Mouse (Mus musculus) embryonic stem cell, embryonic (primary cell): ENCODE data around the gene 4930452B06Rik.
"Not testable (repeated sequence)": the region's sequence is repeated elsewhere in the genome, so short reads cannot be mapped to it uniquely, and the experiment has no call there.

Experiments used
- CTCF ChIA-PET, 4 experiments: fragments of 300-600 bp in 2 of 4; fragments of 350-600 bp in 2 of 4; sonication (Branson Sonifier 250); formaldehyde crosslinking; loops; one replicate each; lab custom pipeline; 2022; ENCODE audit warnings: inconsistent platforms in 2 of 4; lab: Charles Lee
- POLR2A ChIA-PET, 4 experiments: fragments of 300-600 bp in 2 of 4; fragments of 350-600 bp in 2 of 4; sonication (Branson Sonifier 250); formaldehyde crosslinking; loops; one replicate each; lab custom pipeline; 2022; ENCODE audit warnings: antibody characterized with exemption in 4 of 4, inconsistent platforms in 1 of 4; lab: Charles Lee

4930452B06Rik gene

DNA sequence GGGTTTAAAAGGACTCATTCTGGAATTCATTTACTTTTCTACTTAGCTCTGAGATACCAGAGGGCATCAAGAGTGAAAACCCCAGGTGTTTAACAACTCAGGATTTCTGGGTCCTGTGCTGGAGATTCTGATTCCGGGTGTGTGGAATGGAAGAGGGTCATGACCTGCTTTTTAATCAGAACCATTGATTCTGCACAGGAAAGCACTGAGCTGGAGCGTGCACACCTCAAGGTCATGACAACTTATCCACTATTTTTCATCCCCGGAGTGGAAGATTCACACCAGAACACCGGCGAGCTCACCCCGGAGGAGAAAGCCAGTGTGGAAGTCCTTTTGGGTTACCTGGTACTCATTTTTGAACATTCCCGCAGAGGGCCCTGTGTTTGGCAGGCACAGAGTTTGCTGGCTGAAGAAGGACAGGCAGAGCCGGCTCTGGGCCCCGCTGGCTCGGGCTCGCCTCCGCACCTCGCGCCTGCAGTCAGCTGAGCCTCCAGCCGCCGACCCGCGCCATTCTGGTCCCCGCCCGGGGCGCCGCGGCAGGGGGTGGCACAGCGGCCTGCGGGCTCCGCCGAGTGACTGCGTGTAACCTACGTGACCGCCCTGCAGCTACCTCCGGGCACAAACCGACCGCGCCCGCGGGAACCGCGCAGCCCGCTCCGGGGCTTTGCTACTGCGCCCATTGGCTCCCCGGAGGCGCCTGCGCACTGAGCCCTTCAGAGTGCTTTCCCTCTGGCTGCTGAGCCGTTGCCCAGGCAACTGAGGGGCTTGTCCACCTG lies at the start of gene 4930452B06Rik:
4930452B06Rik (minus strand) TSS at position 605 of the 776 bp plus-strand sequence.
- POLR2A ChIA-PET: interaction anchor here (0.6 to 1.7 kb wide), 15 partner anchors 9 to 270 kb away, joined by 3 to 8 read pairs (median 4); no protein-coding TSS in a partner anchor
- CTCF ChIA-PET: no interaction called here

DNA sequence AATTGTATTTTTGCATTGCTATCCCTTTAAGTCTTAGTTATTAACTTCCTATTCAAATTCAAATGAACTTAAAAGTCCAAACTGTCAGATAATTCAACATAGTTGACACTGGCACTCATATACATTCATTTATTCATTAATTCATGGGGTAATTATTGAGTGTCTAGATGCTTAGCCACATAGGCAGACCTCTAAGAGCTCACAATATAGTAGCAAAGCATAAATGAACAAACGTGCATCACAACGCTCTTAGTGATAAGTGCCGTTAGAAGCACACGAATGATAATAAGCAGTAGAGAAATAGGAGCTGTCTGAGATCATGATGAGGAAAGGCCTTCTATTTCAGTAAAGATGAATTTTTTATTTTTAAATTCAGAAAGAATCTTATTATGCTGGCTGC lies 46.6 kb upstream of the 4930452B06Rik start:
- ChIA-PET POLR2A (no interaction called here), CTCF (no interaction called here)

DNA sequence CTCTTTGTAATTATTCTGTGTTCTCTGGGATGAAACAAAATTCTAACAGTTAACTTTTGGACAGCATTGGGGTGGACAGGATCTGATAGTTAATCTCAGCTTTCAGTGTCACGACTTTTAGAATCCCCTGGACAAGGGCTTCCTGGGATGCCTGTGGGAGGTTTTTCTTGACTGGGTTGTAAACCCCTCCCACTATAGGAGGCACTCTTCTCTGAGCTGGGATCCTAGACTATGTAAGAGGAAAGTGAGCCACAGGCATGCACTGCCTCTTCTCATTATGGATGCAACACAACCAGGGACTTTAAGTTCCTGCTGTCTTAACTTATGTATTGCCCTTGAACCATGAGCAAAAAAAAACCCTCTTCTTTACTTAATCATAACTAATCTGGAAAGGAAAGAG lies 23.4 kb upstream of the 4930452B06Rik start:
- CTCF ChIA-PET: no interaction called here
- POLR2A ChIA-PET: no interaction called here

DNA sequence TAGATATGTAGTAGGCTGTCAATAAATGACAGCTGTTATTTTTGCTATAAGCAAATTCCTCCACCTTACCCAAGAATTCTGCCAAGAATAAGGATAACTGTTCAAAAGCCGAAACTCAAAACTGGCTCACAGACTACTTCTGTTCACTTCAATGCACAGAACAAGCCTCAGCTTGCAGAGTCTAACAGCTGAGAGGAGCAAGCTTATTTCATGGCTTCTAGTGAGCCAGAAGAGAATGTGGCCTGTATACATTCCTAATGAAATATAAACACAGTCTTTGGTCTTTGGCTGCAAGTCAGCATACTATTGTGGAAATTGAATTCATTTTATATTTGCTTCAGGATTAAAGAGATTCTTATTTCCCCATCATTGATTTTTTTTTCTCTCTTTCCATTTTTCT lies 22.4 kb upstream of the 4930452B06Rik start:
- CTCF ChIA-PET: no interaction called here

DNA sequence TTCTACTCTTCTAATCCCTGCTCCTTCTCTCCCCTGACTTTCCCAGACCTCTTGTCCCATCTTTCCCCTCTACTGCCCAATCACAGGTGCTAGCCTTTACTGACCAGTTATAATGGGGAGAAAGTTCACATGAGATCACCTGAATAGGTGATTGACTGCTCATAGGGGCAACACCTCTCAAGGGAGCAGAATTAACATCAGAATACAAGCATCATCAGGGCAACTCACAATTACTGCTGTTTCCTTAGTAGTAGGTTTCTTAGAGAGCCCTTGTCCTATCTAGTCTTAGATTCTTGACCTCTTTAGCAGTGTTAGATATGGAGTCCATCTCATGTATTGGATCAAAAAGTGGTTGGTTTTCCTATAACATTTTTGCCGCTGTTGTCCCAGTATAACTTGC lies 20.1 kb upstream of the 4930452B06Rik start:
- ChIA-PET CTCF (interaction anchor here in 1 of 4 experiments (0.6 kb wide), 1 partner anchor 209 kb away, joined by 6 read pairs; no protein-coding TSS in a partner anchor), POLR2A (interaction anchor here in 1 of 4 experiments (0.6 to 0.9 kb wide), 2 partner anchors 23 to 560 kb away, joined by 3 read pairs; no protein-coding TSS in a partner anchor)

More for the DNA sequence above, 22.4 kb upstream of the 4930452B06Rik start:
- POLR2A ChIA-PET: interaction anchor here in 1 of 4 experiments (0.9 kb wide), 1 partner anchor 31 kb away, joined by 5 read pairs; no protein-coding TSS in a partner anchor

DNA sequence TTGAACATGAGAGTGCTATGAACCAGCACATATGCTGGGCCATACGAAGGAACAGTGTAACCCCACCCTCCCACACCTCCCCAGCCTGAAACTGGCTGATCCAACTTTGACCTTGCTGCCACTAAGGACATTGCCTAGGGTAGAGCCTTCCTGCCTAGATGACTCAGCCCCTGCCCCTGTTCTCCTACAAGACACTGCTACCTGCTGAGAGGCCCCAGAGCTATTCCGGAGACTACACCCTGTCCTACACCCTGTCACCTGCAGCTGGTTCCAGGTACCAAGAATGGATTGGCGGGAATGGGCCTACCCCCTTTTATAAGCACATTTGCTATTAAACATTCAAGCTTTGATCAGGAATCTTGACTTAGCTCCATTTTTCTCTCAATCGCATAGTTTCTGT lies 13.9 kb upstream of the 4930452B06Rik start:
- ChIA-PET POLR2A (interaction anchor here in 2 of 4 experiments (1.3 to 1.8 kb wide), 2 partner anchors 11 to 14 kb away, joined by 4 to 8 read pairs; partner anchors contain the start of gene 4930452B06Rik (in 1 of the 2)), CTCF (no interaction called here)

DNA sequence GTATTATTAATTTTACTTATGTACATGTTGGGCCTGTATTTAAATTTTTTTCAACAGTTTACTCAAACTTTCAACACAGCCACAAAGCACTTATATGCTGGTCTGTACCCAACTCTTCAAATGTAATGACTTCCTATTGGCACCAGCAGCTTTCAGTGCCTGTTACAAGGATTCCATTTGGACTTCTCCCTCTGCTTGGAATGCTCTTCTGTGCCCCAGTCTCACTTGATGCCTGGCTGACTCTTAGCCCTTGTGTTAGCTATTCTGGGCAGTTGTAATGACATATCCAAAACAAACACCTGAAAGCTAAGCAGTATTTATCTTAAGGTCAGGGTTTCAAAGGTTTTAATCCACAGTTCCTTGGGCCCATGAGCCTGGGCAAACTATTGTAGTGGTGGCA lies 5.7 kb downstream of the 4930452B06Rik start:
- ChIA-PET CTCF (no interaction called here), POLR2A (interaction anchor here in 1 of 4 experiments (0.8 kb wide), 1 partner anchor 30 kb away, joined by 3 read pairs; no protein-coding TSS in a partner anchor)

DNA sequence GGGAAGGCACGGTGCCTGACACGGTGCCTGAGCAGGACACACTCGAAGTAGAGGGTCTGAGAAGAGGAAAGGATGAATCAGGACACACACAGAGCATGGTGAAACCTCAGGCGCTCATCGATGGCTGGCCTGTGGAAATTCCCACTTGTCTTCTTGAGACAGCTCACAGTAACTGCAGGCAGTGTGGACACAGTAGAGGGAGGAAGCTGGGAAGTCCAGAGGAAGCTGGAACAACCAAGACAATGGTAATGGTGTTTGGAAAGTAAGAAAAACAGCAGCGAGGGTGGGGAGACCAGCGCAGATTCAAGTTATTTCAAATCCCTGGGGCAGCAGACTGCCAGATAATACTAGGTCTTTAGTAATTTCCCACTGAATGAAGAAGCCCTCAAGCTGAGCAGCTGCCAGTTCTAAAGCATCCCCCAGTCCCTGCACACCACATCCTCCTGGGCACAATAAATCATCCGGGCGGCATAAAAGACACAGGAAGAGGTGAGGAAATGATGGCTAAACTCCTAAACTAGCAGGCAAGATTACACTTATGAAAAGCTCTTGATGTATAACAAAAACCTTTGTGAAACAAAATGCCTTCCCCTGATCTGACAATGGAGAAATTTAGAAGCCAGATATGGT lies 24.3 kb downstream of the 4930452B06Rik start:
- CTCF ChIA-PET: no interaction called here
- POLR2A ChIA-PET: interaction anchor here in 2 of 4 experiments (1.5 to 2.2 kb wide), 2 partner anchors 17 to 21 kb away, joined by 3 to 6 read pairs; no protein-coding TSS in a partner anchor

DNA sequence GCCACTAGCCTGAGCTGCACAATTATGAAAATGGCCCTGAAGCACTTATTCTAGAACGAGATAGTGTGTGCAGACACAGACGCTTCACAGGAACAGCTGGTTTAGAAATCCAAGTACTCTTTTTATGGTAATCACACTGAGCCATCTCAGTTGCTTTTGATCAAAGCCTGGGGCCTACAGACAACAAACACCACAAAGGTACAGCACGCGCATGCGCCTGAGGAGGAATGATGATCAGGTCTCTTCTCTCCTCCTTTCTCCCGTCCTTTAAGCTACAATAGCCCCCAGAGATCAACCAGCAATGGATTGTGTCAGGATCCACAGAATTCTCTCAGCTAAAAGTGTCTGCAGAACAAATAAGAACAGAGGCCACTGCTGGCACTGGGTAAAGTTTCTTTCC lies 33.8 kb downstream of the 4930452B06Rik start:
- ChIA-PET POLR2A (interaction anchor here in 1 of 4 experiments (0.6 to 1.8 kb wide), 2 partner anchors 7 to 761 kb away, joined by 4 read pairs; no protein-coding TSS in a partner anchor), CTCF (no interaction called here)

DNA sequence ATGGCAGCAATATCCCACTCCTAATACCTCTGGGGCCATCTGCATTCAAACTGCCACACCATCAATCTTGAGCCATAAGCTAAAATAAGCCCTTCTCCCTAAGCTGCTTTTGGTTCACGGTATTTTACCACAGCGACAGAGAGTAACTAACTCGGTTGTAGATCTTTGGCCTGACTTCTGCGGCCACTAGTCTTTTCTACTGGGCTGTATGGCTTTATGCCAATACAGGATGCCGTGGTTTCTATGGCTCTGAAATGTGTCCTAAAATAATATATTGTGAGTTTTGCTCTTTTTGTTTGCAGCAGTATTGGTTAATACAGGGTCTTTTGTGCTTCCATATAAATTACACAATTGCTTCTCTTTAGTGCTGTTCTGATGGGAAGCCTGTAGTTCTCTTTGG lies 37.6 kb downstream of the 4930452B06Rik start:
- ChIA-PET CTCF (no interaction called here), POLR2A (no interaction called here)

DNA sequence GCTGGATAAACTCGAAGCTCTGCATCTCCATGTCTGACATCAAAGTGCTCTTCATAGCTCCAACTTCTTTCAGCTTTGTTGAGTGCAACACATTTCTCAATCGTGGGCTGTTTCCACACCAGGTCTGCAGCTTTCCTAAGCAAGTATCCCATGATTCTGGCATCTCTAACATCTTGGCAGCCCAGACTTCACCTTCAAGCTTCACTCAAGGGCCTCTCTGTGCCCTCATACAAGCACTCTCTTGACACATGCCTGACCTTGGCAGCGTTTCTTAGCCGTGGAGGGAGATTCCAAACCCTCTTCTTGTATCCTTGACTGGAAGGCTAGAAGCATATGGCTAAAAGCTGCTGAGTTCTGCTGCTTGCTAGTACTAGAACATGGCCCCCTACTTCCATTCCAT lies 38.6 kb downstream of the 4930452B06Rik start:
- CTCF ChIA-PET: no interaction called here
- POLR2A ChIA-PET: no interaction called here

DNA sequence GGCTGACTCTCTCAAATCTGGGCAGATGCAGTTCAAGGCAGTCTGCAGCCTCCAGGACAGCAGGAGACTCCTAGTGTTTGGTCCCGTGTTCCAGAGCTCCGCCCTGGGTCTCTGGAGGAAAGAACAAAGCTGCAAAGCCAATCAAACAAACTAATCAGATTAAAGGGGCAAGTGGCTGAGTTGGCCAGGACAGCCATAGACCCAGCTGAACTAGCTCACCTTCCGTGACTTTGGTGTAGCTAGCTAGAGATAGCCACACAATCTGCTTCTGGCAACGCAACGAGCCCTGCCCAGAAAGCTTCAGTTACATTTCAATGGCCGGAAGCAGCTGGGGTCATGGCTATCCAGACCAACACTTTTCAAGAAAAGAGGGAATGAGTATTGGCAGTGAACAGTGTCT lies 44.9 kb downstream of the 4930452B06Rik start:
- ChIA-PET CTCF (interaction anchor here in 3 of 4 experiments (0.6 to 2.2 kb wide), 4 partner anchors 144 to 275 kb away, joined by 3 to 5 read pairs (median 3); no protein-coding TSS in a partner anchor), POLR2A (interaction anchor here (0.6 to 1.7 kb wide), 7 partner anchors 14 to 109 kb away, joined by 3 to 5 read pairs (median 3); partner anchors contain the start of gene 4930452B06Rik (in 3 of the 4))

DNA sequence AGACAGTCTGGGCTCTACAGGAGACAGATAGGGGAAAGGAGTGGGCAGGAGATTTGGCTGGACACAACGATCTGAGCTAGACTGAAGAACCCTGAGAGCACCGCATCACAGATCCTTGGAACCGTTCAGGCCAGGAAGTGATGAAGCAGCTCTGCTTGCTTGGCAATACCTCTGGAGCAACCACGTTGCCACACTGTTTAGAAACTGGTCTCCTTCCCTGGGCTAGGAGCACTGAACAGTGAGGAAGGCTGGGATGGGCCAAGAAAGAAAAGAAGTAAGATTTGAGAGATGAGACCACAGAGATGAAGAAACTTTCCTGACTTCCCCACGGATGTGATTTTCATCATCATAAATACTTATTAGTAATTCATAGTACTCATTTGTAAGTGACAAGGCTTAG lies 45.5 kb downstream of the 4930452B06Rik start:
- ChIA-PET CTCF (interaction anchor here in 2 of 4 experiments (0.6 to 2.2 kb wide), 2 partner anchors 157 to 264 kb away, joined by 3 to 5 read pairs; no protein-coding TSS in a partner anchor), POLR2A (interaction anchor here in 3 of 4 experiments (0.5 to 1.7 kb wide), 7 partner anchors 13 to 110 kb away, joined by 3 to 6 read pairs (median 5); partner anchors contain the start of gene 4930452B06Rik (in 2 of the 3))

DNA sequence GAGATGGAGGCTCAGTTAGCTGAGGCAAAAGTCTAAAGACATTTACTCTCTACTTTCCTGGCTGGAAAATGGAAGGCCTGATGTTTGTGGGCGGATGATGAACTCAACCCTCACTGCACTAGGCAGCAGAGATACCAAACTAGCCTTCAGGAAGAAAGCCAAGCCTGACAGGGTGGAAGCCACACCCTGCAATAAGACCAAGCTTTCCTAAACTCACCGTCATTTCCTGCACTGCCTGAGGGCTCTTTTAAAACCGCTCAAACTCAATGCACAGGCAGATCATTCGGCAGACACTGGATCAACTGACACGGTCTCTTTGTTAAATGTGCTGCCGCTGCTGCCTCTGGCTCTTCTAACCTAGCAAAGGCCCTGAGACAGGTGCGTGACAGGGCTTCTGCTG lies 50.4 kb downstream of the 4930452B06Rik start:
- ChIA-PET POLR2A (no interaction called here), CTCF (no interaction called here)

DNA sequence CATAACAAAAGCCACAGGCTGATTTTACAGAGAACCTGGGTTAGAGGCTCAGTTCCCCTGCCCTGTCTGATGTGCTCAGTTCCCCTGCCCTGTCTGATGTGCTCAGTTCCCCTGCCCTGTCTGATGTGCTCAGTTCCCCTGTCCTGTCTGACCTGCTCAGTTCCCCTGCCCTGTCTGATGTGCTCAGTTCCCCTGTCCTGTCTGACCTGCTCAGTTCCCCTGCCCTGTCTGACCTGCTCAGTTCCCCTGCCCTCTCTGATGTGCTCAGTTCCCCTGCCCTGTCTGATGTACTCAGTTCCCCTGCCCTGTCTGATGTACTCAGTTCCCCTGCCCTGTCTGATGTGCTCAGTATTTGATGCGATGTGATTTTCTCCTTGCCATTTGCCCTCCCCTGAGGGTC lies 51.6 kb downstream of the 4930452B06Rik start:
- CTCF ChIA-PET, POLR2A ChIA-PET: not testable (repeated sequence)

DNA sequence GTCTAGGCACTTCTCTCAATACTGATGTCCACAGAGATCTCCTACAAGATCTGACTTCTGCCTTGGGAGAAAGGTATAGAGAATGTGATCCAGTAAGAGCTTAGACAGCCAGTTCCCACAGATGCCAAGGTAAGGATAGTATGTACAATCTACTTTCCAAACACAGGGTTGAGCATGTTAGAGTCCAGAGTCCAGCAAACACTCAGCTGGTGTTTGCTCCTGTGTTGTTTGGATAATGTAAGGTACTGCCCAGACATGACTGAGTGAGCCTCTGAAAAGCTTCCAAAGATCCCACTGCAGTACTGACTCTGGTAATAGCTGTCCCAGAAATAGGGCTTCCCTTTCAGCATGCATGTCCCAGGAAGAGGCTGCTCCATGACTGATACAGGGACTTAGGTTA lies 54.0 kb downstream of the 4930452B06Rik start:
- ChIA-PET CTCF (no interaction called here), POLR2A (interaction anchor here in 1 of 4 experiments (0.5 kb wide), 1 partner anchor 390 kb away, joined by 3 read pairs; no protein-coding TSS in a partner anchor)

DNA sequence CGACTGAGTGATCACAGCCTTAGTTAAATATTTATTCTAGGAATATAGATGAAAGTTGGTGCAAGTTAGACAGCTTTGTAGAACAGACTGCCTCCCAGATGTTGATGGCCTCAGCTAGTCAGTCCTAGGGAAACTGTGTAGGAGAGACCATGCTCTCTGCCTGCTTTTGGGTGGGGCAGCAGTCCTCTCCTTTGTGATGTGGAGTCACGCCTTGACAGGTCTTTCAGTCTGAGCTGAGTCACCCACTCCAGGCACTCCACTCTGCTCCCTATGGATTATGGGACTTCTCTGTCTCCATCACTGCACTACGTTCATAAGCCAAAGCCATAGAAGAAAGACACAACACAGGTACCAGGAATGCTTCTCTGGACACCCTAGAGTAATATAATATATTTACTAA lies 55.9 kb downstream of the 4930452B06Rik start:
- POLR2A ChIA-PET: interaction anchor here in 1 of 4 experiments (1.3 kb wide), 1 partner anchor 96 kb away, joined by 3 read pairs; no protein-coding TSS in a partner anchor
- CTCF ChIA-PET: no interaction called here

DNA sequence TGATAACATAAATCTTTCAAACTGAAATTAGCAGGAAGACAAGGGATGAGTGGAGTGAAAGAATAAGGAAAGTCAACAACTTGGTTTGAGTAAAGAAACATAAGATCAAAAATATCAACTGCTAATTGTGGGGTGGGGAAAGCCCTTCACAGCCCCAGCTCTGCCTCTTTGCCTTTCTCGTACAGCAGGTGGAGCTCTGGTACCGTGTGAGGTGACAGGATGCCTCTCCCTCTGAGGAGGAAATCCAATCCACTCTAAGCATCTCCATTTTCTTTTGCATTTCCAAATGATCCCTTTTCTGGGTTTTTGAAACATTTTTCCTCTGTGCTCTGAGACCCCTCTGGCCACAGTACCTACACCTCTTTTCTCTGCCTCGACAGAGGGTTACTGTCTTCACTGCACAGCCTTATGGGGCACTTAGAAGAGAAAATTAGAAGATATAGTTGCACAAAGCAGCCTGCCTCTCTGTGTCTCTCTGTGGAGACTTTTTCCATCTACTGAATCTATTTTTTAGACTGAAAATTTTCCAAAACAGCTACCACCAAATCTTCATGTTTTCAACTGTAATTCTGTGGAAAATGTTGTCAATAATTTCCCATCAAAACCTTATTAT lies 57.4 kb downstream of the 4930452B06Rik start:
- CTCF ChIA-PET: interaction anchor here in 3 of 4 experiments (0.6 to 1.4 kb wide), 8 partner anchors 18 to 638 kb away, joined by 3 to 4 read pairs (median 3); no protein-coding TSS in a partner anchor
- POLR2A ChIA-PET: interaction anchor here in 1 of 4 experiments (1.1 kb wide), 1 partner anchor 289 kb away, joined by 3 read pairs; no protein-coding TSS in a partner anchor
